Comparison of ENCODE assay signal across 20 mouse cellular contexts in genomic region chr3:117307555-117307954, GRCm38 (mm10). TPM values are rescaled to one million over a fixed set of nuclear protein-coding genes. Genes with fewer than 3 reads are reported as not detected.
"Had no signal": no experiment of that assay in that cellular context is flagged by ENCODE, and none has a peak within 500 bp of the region (broad histone marks: within the 10 kb centered on the region; RNA-seq: fewer than 3 reads in every experiment).

No protein-coding gene starts in this region.

- H3K9ac ChIP-seq: lung, embryonic 14.5 days; midbrain, embryonic 13.5 days; midbrain, embryonic 15.5 days; neural tube, embryonic 13.5 days; neural tube, embryonic 15.5 days had no signal

- DNase-seq: lung, adult 18-20 months; lung, embryonic 14.5 days; lung, postnatal 10 days; lung, postnatal 4 days; retina, postnatal 1 day; right cerebral cortex, adult 18-20 months; right cerebral cortex, postnatal 25 days; right cerebral cortex, postnatal 4 days; spleen, adult 18-20 months; thymus, adult 18-20 months; thymus, postnatal 25 days; thymus, postnatal 4 days had no signal

- H3K4me3 ChIP-seq: midbrain, embryonic 10.5 days; midbrain, embryonic 13.5 days; midbrain, embryonic 15.5 days; myocyte; neural tube, embryonic 13.5 days; neural tube, embryonic 15.5 days had no signal

- H3K4me2 ChIP-seq: lung, embryonic 14.5 days; midbrain, embryonic 13.5 days; midbrain, embryonic 15.5 days; neural tube, embryonic 13.5 days; neural tube, embryonic 15.5 days had no signal

- H3K9me3 ChIP-seq: midbrain, embryonic 10.5 days; midbrain, embryonic 13.5 days; midbrain, embryonic 15.5 days; neural tube, embryonic 13.5 days; neural tube, embryonic 15.5 days had no signal

- ATAC-seq: midbrain, embryonic 13.5 days; midbrain, embryonic 15.5 days had no signal

- H3K4me1 ChIP-seq: midbrain, embryonic 10.5 days; midbrain, embryonic 13.5 days; midbrain, embryonic 15.5 days; neural tube, embryonic 13.5 days; neural tube, embryonic 15.5 days had no signal

- H3K27me3 ChIP-seq: midbrain, embryonic 13.5 days; midbrain, embryonic 15.5 days; neural tube, embryonic 13.5 days; neural tube, embryonic 15.5 days had no signal

- H3K27ac ChIP-seq: midbrain, embryonic 10.5 days; midbrain, embryonic 13.5 days; midbrain, embryonic 15.5 days; neural tube, embryonic 13.5 days; neural tube, embryonic 15.5 days had no signal

- H3K36me3 ChIP-seq: midbrain, embryonic 10.5 days; midbrain, embryonic 13.5 days; midbrain, embryonic 15.5 days; neural tube, embryonic 13.5 days; neural tube, embryonic 15.5 days had no signal

RNA-seq across cellular contexts. Expression of gene Plppr4, which starts 53.1 kb away (rescaled TPM):
- total RNA-seq: megakaryocyte-erythroid progenitor cell, adult 5-6 weeks had no signal
- polyA plus RNA-seq: myocyte; small intestine, adult 2 months had no signal
